Mouse (Mus musculus): ENCODE measurements at regions not wholly inside any gene's neighbourhood (a gene's known extent, or its start where the extent isn't known, plus 50 kb on each side); places are given as distances from the start of the nearest gene placed in this dataset.

- no peak overlapping the region for H3K4me2 ChIP-seq
- no peaks in the 10 kb centered on the region for H3K36me3 ChIP-seq
These were observed 191.3 kb downstream of the Ifng start for GRCm38 (mm10) chr10:118632187-118632586.

GRCm38 (mm10) chr10:118633429-118633828, 192.6 kb downstream of the Ifng start:
- Histone ChIP-seq H3K9me3 (replicated peaks) (no peaks in the 10 kb centered on the region), H3K27ac (no peak overlapping the region), H3K4me2 (no peak overlapping the region), H3K9ac (no peak overlapping the region), H3K36me3 (no peaks in the 10 kb centered on the region), H3K27me3 (no peaks in the 10 kb centered on the region), H3K4me3 (replicated peaks) (no peak overlapping the region), H3K4me1 (0 out of 2 replicates have a peak, but pooled peaks cover 3% of the 10 kb centered on the region)
- whole genome bisulfite sequencing: 34% methylated on average over 7 of the region's 7 CpGs
- 0 out of 2 replicates have a peak, but pooled peaks have one; percentile 49 for ATAC-seq (replicated peaks; ENCODE audit: low FRiP score)

More at GRCm38 (mm10) chr10:118632187-118632586, 191.3 kb downstream of the Ifng start:
- Histone ChIP-seq H3K9me3 (replicated peaks) (no peaks in the 10 kb centered on the region), H3K27ac (no peak overlapping the region), H3K4me3 (replicated peaks) (no peak overlapping the region), H3K4me1 (0 out of 2 replicates have a peak, but pooled peaks cover 3% of the 10 kb centered on the region), H3K27me3 (no peaks in the 10 kb centered on the region), H3K9ac (no peak overlapping the region)
- 82% methylated on average over 5 of the region's 5 CpGs for WGBS
- ATAC-seq (replicated peaks; ENCODE audit: low FRiP score): no peak

- Histone ChIP-seq H3K9ac (no peak overlapping the region), H3K27me3 (no peaks in the 10 kb centered on the region), H3K4me3 (replicated peaks) (no peak overlapping the region), H3K4me1 (no peaks in the 10 kb centered on the region), H3K9me3 (replicated peaks) (no peaks in the 10 kb centered on the region), H3K4me2 (no peak overlapping the region), H3K27ac (no peak overlapping the region), H3K36me3 (no peaks in the 10 kb centered on the region)
- WGBS: 82% methylated on average over 4 of the region's 4 CpGs
- ATAC-seq (replicated peaks; ENCODE audit: low FRiP score): no peak
These were observed 198.3 kb downstream of the Ifng start for GRCm38 (mm10) chr10:118639097-118639496.

DNA sequence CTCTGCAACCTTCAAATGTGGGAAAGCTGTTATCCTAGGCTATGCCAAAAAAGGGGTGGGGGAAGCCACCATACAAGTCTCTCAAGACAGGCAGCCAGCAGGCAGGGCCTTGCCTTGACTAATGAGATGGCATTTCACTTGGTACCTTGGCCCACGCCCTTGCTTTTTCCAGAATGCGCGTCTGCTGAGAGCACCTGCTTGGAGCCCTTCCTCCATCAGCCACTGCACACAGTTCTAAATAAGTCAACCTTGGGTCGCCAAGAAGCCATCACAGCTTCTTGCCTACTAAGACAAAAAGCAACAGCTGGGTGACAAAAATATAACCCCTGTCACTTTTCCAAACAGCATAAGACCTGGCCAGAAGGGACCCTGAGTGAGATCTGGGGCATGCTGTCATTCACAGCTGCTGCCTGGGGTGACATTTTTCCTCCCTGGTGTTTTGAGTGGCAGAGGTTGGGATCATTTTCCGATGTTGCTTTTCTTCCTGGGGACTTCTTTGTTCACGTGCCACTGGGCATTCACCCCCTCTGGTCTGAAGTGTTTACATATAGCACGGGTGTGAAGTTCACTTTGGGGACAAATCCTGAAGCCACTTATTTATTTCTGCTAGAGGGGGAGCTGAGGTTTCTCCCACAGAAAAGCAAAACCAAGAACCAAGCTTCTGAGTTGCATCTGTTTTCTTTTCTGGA, 199.4 kb downstream of the Ifng start:
- Histone ChIP-seq H3K9me3 (replicated peaks) (no peaks in the 10 kb centered on the region), H3K4me2 (no peak overlapping the region), H3K36me3 (no peaks in the 10 kb centered on the region), H3K4me3 (replicated peaks) (no peak overlapping the region), H3K9ac (no peak overlapping the region), H3K27me3 (no peaks in the 10 kb centered on the region), H3K27ac (no peak overlapping the region), H3K4me1 (no peaks in the 10 kb centered on the region)
- WGBS: 48% methylated on average over 7 of the region's 7 CpGs
- no peak for ATAC-seq (replicated peaks; ENCODE audit: low FRiP score)

DNA sequence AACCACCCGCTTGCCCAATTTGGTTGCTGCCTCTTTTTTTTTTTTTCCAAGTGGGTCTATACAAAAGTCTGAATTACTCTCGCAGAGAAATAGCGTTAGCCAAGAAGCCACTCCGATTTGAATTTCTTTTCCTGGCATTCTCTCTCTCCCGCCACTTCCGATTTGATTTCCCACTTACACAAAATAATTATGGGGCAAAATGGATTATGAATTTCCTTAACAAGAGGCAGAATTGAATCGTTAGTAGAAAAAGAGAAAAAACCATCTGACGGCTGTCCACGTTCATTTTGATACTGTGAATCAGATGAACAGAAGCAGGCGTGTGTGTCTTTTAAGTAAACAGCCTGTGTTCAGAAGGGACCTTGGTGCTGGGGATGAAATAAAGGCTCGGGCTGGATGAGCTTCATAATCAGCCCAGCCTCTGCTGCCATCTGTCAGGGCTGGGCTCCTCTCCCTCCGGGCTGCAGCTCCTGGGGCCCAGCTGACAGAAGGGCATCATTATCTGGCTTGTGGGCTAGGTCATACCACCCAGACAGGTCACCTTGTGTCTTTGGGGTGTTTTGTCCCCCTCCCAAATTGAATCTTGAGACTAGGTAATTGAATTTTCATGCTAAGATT, 200.1 kb downstream of the Ifng start:
- no peak for ATAC-seq (replicated peaks; ENCODE audit: low FRiP score)
- H3K4me1 ChIP-seq: no peaks in the 10 kb centered on the region

GRCm38 (mm10) chr10:118643622-118644021, 202.8 kb downstream of the Ifng start:
- no peak for ATAC-seq (replicated peaks; ENCODE audit: low FRiP score)

More for the DNA sequence above, 200.1 kb downstream of the Ifng start:
- H3K36me3 ChIP-seq: no peaks in the 10 kb centered on the region
- no peak overlapping the region for H3K4me2 ChIP-seq
- H3K9ac ChIP-seq: no peak overlapping the region
- no peaks in the 10 kb centered on the region for H3K9me3 ChIP-seq (replicated peaks)
- no peak overlapping the region for H3K27ac ChIP-seq
- no peak overlapping the region for H3K4me3 ChIP-seq (replicated peaks)
- no peaks in the 10 kb centered on the region for H3K27me3 ChIP-seq
- WGBS: 57% methylated on average over 12 of the region's 12 CpGs

GRCm38 (mm10) chr10:118648111-118648510, 207.3 kb downstream of the Ifng start:
- Histone ChIP-seq H3K4me3 (replicated peaks) (no peak overlapping the region), H3K27ac (no peak overlapping the region), H3K36me3 (no peaks in the 10 kb centered on the region), H3K9me3 (replicated peaks) (no peaks in the 10 kb centered on the region), H3K4me1 (peaks cover 6% of the 10 kb centered on the region; the same call in 1 of the 2 replicates), H3K4me2 (no peak overlapping the region), H3K27me3 (no peaks in the 10 kb centered on the region), H3K9ac (no peak overlapping the region)
- 64% methylated on average over 2 of the region's 2 CpGs for WGBS
- ATAC-seq (replicated peaks; ENCODE audit: low FRiP score): no peak

More at GRCm38 (mm10) chr10:118643622-118644021, 202.8 kb downstream of the Ifng start:
- Histone ChIP-seq H3K27me3 (no peaks in the 10 kb centered on the region), H3K4me1 (0 out of 2 replicates have a peak, but pooled peaks cover 2% of the 10 kb centered on the region), H3K4me3 (replicated peaks) (no peak overlapping the region), H3K4me2 (no peak overlapping the region), H3K9me3 (replicated peaks) (no peaks in the 10 kb centered on the region), H3K9ac (no peak overlapping the region), H3K27ac (no peak overlapping the region), H3K36me3 (no peaks in the 10 kb centered on the region)
- 74% methylated on average over 8 of the region's 8 CpGs for WGBS

DNA sequence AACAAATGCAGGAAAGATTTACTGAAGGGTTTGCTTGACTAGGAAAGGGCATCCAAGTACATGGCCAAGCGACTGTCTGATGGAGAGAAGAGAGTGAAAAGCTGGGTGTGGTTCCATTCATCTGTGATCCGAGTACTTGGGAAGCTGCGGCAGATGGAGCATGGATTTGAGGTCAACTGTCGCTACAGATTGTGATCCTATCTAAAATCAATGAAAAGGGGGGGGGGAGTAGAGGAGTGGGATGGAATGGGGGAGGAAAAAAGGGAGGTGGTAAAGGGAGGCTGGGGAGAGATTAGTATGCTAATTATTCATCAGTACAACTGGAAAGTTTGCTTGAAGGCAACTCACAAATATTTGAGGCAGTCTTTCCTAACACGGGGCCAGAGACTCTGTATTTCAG, 213.4 kb downstream of the Dyrk2 start:
- ATAC-seq (replicated peaks; ENCODE audit: low FRiP score): no peak

DNA sequence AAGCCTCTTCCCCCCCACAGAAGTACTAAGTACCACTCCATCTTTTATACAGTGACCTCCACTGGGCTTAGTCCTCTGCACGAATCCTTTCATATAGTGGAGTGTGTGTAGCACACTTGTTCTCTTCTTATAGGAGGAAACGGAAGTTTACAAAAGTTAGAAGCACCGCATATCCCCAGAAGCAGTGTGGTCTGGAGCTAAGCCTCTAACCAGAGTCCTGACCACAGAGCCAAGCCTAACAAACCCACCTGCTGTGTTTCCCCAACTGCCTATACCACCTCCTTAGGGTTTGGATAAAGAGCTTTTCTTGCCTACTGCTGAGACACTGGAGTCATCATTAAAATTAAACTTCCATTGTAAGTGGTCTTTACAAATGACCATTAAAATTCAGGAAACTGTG, 204.0 kb downstream of the Dyrk2 start:
- Histone ChIP-seq H3K9me3 (replicated peaks) (no peaks in the 10 kb centered on the region), H3K4me1 (no peaks in the 10 kb centered on the region), H3K4me3 (replicated peaks) (no peak overlapping the region), H3K27ac (no peak overlapping the region), H3K4me2 (no peak overlapping the region), H3K27me3 (no peaks in the 10 kb centered on the region), H3K9ac (no peak overlapping the region), H3K36me3 (no peaks in the 10 kb centered on the region)
- WGBS: 77% methylated on average over 3 of the region's 3 CpGs
- ATAC-seq (replicated peaks; ENCODE audit: low FRiP score): no peak

More for the DNA sequence above, 213.4 kb downstream of the Dyrk2 start:
- H3K9ac ChIP-seq: no peak overlapping the region
- H3K4me1 ChIP-seq: no peaks in the 10 kb centered on the region
- WGBS: 79% methylated on average over 5 of the region's 5 CpGs
- H3K36me3 ChIP-seq: no peaks in the 10 kb centered on the region
- no peak overlapping the region for H3K4me2 ChIP-seq
- no peak overlapping the region for H3K4me3 ChIP-seq (replicated peaks)
- H3K27ac ChIP-seq: no peak overlapping the region
- no peaks in the 10 kb centered on the region for H3K9me3 ChIP-seq (replicated peaks)
- no peaks in the 10 kb centered on the region for H3K27me3 ChIP-seq

DNA sequence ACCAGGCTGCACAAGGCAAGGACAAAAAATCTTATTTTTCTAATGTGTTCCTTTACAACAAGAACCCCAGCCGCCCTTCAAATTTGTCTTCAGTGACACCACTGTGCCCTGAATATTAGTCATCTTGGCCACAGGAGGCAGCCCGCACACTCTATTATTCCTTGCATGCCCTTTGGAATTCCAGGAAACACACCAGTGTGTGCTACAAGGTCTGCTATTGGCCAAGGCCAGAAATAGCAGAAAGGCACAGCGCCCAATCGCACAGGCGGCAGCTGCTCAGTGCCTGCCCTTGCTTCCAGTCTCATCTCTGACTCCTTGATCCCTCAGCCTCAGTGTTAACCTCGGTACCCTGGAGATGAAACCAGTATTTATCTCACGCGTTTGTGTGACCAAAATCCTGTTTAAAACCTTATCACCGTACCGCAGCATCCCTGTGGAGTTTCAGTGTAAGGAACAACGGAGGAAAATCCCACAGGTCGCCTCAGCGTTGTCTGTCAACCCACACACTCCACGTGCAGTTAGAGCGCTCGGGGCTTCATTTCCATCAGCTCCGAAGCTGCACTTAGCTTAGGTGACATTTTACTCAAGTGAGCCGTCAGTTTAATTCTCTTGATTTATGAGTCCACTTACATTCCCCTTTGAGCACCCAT, 194.1 kb downstream of the Dyrk2 start:
- Histone ChIP-seq H3K4me1 (peaks cover 8% of the 10 kb centered on the region; the same call in 1 of the 2 replicates), H3K4me2 (peak overlapping the region; percentile 50), H3K9me3 (replicated peaks) (no peaks in the 10 kb centered on the region), H3K27ac (no peak overlapping the region), H3K27me3 (no peaks in the 10 kb centered on the region), H3K36me3 (no peaks in the 10 kb centered on the region), H3K4me3 (replicated peaks) (peak overlapping the region; percentile 19; the same call in 1 of the 2 replicates), H3K9ac (no peak overlapping the region)
- peak; percentile 79 for ATAC-seq (replicated peaks; ENCODE audit: low FRiP score)
- 31% methylated on average over 18 of the region's 18 CpGs for WGBS

GRCm38 (mm10) chr10:118678750-118679418, 191.1 kb downstream of the Dyrk2 start:
- Histone ChIP-seq H3K9ac (no peak overlapping the region), H3K27me3 (no peaks in the 10 kb centered on the region)
- 80% methylated on average over 12 of the region's 12 CpGs for WGBS

DNA sequence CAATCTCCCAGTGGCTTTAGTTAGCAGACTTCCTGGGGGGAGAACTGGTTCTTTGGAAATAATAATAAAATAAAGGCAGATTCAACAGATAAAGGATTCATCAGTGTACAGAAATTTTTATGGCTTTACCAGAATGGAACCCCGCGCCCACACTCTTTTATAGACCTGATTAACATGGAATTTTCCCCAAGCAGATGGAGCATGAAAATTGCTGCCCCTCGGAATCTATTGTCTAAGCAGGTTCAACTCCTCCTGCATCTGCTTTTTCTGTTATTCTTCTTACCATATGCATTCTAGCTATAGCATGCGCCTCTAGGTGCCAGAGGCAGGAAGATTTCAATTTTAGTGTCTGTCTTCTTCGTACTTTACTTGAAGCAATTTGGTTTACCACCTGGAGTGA, 190.5 kb downstream of the Dyrk2 start:
- Histone ChIP-seq H3K27ac (no peak overlapping the region), H3K36me3 (no peaks in the 10 kb centered on the region), H3K4me3 (replicated peaks) (no peak overlapping the region), H3K4me1 (peaks cover 8% of the 10 kb centered on the region; the same call in 1 of the 2 replicates), H3K9me3 (replicated peaks) (no peaks in the 10 kb centered on the region), H3K4me2 (no peak overlapping the region), H3K27me3 (no peaks in the 10 kb centered on the region), H3K9ac (no peak overlapping the region)
- ATAC-seq (replicated peaks; ENCODE audit: low FRiP score): no peak
- WGBS: 89% methylated on average over 5 of the region's 5 CpGs

More at GRCm38 (mm10) chr10:118678750-118679418, 191.1 kb downstream of the Dyrk2 start:
- Histone ChIP-seq H3K4me1 (peaks cover 8% of the 10 kb centered on the region; the same call in 1 of the 2 replicates), H3K27ac (no peak overlapping the region), H3K4me2 (no peak overlapping the region), H3K9me3 (replicated peaks) (no peaks in the 10 kb centered on the region), H3K36me3 (no peaks in the 10 kb centered on the region), H3K4me3 (replicated peaks) (no peak overlapping the region)
- ATAC-seq (replicated peaks; ENCODE audit: low FRiP score): no peak
